Mouse (Mus musculus): Measurements from ENCODE around the gene Cntnap3.

DNA sequence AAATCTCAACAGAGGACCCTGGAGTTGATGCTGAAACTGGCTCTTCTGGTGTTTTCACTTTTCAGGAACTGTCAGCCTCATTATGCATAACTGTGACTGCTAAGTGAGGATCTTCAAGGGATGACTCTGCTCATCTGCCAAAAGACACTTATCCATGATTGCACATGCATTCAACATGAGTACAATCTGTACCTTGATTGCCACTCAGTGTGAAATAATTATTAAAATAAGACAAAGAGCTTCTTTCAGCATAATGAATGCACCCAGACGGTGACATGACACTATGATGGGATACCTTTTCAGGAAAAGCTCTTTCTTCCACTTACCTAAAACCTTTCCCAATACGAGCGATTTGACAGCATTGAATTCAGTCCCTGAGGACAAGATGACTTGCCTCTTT is 158.4 kb downstream of the Cntnap3 start:
- no peak for TF ChIP-seq CTCF (IDR thresholded peaks at IDR 0.05; ENCODE audit: low read depth)
- no peak for TF ChIP-seq EP300 (optimal IDR thresholded peaks at IDR 0.05)

Measured in stomach, postnatal 0 days (tissue).